Mouse (Mus musculus) lung, adult 2 months (tissue): ENCODE data around the gene Racgap1.

Experiments
- CTCF ChIP-seq: fragments of 200-500 bp; IDR thresholded peaks from 2 replicates; pipeline ENCODE4 v1.5.1; 2011; ENCODE audit warnings: mild to moderate bottlenecking, low read length, control low read depth; ENCODE audit not compliant: insufficient read depth
- POLR2A ChIP-seq: fragments of 200-500 bp; IDR thresholded peaks from 2 replicates; pipeline ENCODE4 v1.6.1; 2011; ENCODE audit warnings: low read depth, mild to moderate bottlenecking, control low read depth, low read length, borderline replicate concordance; ENCODE audit errors: extremely low read depth

DNA sequence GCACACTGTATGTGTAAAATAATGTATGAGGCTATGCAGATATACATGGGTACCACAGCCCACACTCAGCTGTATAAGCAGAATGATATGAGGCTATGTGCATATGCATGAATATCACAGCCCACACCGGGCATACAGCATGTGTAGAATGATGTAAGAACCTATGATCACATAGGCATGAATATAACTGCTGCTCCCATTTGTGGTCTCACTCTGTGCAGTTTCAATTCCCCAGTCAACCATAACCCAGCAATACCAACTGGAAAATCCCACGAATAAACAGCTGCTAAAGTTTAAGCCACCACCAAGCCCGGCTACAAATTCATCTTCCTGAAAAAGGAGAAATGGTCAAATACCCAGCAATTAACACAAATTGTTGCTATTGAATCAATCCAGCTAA, 32.9 kb downstream of the Racgap1 start:
- TF ChIP-seq CTCF = no peak
- TF ChIP-seq POLR2A = no peak
